Mouse (Mus musculus) frontal cortex, adult 2 months (tissue): ENCODE measurements at regions not wholly inside any gene's neighbourhood (a gene's known extent, or its start where the extent isn't known, plus 50 kb on each side); places are given as distances from the start of the nearest gene placed in this dataset.

Source experiments
- DNase-seq, 2 experiments: peaks; one replicate each; pipeline ENCODE4 v3.0.0; 2022; ENCODE audit warnings: low spot score in 1 of 2; ENCODE audit errors: extremely low spot score in 1 of 2

- DNase-seq, result no peak
Observed at GRCm38 (mm10) chr13:115159386-115159785, 57.6 kb upstream of the Itga1 start.
